Mouse (Mus musculus) spleen, adult 18-20 months (tissue): Measurements from ENCODE around the gene Osm.
A peak's percentile ranks its signal among the peaks of the same experiment; 100 is the strongest.

Experiments
- DNase-seq, 2 experiments: peaks; one replicate each; pipeline ENCODE4 v3.0.0; 2022; ENCODE audit warnings: mixed read lengths in 2 of 2

Osm gene

GRCm38 (mm10) chr11:4241180-4241579, 5.0 kb downstream of the Osm start:
- DNase-seq, result no peak

GRCm38 (mm10) chr11:4246126-4246525, 9.9 kb downstream of the Osm start:
- DNase-seq, result no peak

DNA sequence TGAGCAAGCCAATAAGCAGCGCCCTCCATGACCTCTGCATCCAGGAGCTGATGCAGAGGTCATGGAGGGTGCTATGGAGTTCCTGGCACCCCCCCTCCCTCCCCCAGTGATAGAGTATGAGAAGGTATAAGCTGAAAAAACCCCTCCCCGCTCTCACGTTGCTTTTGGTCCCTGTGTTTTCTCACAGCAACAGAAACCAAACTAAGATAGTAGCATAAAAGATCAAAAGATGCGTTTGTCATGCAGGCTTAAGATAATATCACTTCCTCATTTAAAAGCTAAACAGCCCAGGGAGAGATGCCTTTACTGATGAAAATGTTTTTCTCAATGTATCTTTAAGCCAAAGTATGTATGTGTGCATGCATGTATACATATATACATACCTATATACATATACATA, 10.4 kb downstream of the Osm start:
- DNase-seq, result no peak

- DNase-seq, result no peak
Measured at GRCm38 (mm10) chr11:4247201-4247959, 11.2 kb downstream of the Osm start.

DNA sequence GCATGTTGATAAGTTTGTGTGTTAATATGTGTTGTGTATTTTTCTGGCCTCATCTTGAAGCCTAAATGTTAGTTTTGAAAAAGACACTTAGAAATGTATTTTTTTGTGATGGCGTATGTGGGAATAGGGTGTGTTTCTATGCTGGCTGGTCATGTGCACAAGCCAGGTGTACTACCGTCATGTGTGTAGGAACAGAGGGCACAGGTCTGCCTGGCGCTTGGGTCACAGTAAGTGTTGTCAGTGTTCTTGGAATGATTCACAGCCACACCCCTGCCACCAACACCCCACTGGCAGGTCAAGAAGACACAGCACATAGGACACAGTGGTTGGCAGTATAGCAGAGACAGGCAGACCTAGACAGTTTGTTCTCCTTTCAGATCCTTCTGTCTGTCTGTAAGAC, 12.9 kb downstream of the Osm start:
- no peak for DNase-seq

GRCm38 (mm10) chr11:4250290-4250689, 14.1 kb downstream of the Osm start:
- DNase-seq, result peak in 1 of 2 experiments; percentile 1

DNA sequence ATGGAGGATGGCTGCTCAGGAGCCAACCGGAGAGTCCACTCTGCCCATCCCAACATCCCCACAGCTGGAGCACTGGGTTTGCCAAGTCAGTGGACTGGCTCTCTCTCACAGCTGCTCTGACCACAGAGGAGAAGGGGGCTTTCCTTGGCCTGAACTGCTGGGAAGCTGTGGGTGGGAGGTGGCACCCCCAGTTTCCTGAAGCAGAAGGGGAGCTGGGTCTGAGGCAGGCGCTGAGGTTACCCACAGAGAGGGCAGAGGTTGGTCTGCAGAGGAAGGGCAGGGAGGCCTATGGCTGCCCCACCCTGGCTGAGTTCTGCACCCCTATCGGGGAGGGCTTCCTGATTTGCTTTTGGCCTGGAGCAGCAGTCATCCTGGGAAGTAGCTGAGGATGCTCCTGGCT, 15.2 kb downstream of the Osm start:
- no peak for DNase-seq

- no peak for DNase-seq
Measured at GRCm38 (mm10) chr11:4252886-4253285, 16.7 kb downstream of the Osm start.

DNA sequence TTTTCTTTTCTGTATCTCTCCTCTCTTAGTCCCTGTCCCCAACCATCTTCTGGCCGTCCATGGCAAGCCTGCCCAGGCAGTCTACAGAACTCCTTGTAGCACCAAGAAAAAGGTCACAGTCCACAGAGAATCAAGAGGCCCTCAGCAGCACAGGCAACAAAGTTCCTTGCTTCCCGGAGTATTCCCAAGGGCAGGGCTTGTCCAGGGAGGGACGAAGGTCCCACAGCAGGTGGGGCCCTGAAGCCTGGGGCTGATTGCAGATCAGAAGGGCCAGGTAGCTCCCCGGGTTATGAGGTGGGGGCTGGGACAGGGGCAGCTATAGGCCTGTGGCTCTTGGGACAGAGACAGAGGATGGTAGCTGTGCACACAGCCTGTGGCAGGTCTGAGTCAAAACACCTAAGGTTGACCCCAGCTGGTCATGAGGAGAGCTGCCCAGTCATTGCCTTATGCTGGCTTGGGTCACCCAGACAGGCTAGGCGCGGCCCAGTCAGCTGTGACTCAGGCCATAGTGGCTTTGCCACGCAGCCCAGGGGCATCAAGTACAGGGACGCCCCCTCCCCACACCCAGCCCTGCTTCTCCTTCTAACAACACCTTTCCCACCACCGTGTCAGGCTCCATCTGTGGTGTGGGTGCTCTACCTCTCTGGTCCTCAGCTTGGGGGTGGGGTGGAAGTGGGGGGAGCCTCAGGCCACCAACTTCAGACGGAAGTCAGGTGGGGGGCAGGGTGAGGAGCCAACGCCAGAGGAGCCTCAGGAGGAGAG, 20.8 kb downstream of the Osm start, which contains the start of gene Lif:
TSS of gene Lif (plus strand) at position 712 of the 762 bp plus-strand sequence.
- no peak for DNase-seq

DNA sequence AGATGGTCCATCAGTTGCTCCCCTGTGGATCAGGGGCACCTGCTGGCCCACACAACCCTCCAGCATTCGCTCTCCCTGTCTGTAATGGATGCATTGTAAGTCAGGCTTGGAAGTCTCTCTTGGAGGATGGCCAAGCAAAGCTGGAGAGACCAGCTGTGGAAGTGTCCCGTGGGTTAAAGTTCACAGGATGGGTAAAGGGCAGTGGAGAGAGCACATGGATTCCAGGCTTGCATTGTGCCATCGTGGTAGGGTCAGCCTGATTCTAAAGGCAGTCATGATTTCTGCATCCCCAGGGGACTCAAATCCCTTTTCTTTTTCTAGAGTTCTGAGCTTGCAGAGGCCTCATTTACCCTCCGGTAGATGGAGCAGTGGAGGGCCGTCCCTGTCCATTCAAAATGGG, 21.5 kb downstream of the Osm start:
- DNase-seq, result no peak

GRCm38 (mm10) chr11:4258657-4259082, 22.4 kb downstream of the Osm start:
- DNase-seq, result peak; percentile 74 to 84

- no peak for DNase-seq
Measured at GRCm38 (mm10) chr11:4260463-4261187, 24.4 kb downstream of the Osm start.

DNA sequence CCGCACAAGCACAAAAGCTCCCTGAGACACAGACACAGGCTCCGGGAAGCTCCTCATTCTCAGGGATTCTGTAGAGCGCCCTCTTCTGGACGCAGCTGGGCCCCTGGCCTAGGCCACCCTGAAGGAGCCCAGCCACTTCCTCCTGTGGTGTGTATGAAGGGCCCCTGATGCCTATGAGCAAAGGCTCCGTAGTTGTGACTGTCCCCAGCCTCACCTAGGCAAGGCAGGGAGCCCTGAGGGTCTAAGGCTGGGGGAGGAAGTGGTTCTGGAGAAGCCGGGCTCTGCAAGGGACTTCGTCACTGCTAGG, 24.9 kb downstream of the Osm start:
- peak in 1 of 2 experiments; percentile 57 for DNase-seq

DNA sequence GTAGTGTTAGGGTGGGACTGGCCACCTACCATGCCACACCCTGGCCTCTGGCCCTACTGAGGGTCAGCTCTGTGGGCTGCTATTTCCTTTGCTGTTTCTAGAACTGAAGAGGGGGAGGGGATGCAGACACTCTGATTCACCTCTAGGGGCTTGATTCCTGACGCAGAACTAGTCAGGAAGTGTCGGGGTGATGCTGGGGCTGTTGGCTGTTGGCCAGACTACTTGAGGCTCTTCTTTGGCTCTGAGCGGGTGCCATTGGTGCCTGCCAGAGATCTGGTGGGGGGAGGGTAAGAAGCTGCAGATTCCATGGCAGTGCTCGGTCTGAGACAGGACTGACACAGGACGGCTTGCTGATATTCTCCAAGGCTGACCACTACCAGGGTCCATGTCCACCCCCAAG, 25.7 kb downstream of the Osm start:
- no peak for DNase-seq

GRCm38 (mm10) chr11:4262847-4263246, 26.6 kb downstream of the Osm start:
- no peak for DNase-seq

- DNase-seq, result no peak
Measured at GRCm38 (mm10) chr11:4263296-4263695, 27.1 kb downstream of the Osm start.

DNA sequence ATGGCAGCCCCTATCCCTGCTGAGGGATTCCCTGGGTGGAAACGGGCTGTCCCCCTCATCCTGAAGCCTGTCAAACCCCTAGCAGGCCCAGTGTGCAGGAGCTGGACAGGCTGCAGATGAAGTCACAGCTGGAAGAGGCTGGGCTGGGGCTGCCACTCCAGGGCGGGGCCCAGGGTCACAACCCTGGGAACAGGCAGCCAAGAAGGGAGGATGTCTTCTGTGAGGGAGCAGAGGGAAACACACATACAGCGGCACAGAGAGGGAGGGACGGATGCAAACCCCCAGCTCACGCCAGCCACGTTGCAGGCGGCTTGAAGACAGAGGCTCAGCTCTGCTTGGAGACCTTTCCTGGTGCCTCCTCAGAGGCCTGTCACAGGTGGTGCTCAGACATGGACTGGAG, 27.8 kb downstream of the Osm start:
- no peak for DNase-seq

DNA sequence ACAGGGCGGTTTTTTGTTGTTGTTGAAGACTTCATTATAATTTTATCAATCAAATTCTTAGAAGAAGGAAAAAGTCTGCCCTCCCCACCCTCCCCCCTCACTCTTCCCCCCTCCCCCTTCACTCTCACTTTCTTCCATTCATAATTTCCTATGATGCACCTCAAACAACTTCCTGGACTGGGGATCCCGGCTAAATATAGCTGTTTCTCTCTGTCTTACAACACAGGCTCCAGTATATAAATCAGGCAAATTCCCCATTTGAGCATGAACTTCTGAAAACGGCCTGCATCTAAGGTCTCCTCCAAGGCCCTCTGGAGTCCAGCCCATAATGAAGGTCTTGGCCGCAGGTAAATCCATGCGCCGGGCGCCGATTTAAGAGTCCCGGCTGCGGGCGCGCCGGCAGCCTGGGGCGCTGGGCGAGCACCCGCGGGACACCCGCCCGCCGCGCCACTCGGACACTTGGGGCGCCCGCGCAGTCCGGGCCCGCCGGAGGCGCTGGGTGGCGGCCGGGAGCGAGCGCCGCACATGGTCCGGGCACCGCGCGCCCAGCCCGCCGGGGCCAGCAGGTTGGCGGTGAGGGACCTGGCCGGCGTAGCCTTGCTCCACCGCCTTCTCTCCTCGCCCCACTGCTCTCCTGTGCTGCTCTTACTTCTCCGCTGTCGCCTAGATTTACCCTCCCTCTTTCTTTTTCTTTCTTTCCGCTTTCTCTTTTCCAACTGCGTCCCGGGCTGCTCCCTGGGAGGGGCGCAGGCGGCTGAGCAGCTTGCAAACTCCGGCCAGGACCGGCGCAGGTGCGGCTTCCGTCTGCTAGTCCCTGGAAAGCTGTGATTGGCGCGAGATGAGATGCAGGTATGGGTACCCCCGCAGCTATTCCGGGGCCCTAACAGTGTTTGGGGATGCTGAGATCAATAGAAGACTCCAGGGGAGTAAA, 30.3 kb downstream of the Osm start:
- peak in 1 of 2 experiments; percentile 50 for DNase-seq

- DNase-seq, result no peak
Measured at GRCm38 (mm10) chr11:4267202-4267578, 31.0 kb downstream of the Osm start.

DNA sequence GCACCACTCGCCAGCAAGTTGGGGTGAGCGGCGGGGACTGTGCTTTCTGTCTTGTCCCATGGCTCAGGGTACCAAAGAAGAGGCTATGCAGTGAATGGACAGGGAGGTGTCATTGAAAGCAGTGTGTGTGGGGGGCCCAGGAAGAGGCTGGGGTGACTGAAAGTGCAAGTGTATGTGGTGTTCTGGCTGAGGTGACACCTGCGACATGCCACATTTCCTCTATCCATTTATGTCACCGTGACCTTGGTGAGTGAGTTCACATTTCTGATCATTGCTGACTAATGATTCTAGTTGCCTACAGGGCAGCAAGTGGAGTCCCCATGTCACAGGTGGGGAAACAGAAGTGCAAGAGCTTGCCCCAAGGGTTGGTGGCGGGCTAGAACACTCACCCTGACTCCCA, 32.3 kb downstream of the Osm start:
- no peak for DNase-seq

- no peak for DNase-seq
Measured at GRCm38 (mm10) chr11:4270744-4271459, 34.7 kb downstream of the Osm start.

GRCm38 (mm10) chr11:4271544-4271943, 35.3 kb downstream of the Osm start:
- no peak for DNase-seq
